Mouse (Mus musculus): ENCODE results near the gene Ric8b.

Gene Ric8b

DNA sequence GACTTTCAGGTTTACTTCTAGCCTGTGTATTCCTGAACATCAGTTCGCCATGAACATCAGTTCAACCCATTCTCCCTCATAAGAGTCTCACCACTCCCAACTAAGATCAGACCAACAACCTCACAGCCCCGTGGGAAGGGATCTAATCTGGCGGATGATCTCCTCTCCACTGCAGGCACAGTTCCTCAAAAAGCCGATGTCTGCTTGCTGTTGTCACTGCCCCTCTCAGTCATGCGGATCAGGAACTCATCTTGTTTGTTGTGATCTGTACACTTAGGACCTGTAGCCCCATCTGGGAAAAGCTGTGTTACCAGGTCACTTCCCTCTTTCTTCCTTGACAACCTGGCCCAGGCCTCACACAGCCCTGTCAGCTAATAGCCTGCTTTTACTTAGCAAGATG is 45.7 kb downstream of the Ric8b start:
- no peak for DNase-seq

DNA sequence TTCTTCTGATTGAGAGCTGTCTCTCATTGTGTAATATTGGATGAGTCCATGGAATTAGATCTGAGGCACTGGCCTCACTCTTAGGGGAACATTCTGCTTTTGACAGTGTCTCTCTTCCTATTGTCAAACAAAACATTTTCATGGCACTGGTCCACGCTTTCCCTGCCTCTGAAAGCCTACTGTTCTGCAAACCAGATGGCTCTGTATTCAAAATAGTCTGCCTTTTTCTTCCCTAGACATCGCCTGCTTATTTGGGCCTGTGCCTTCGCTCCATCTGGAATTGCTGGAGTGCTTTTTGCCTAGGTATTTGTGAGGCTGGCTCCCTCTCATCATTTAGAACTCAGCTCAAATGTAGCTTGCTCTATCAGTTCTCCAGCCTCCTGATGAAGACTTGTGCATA is 46.3 kb downstream of the Ric8b start:
- no peak for DNase-seq

- DNase-seq = no peak
These were observed 49.1 kb downstream of the Ric8b start for GRCm38 (mm10) chr10:84966542-84966941.

GRCm38 (mm10) chr10:84967645-84968044 is 50.2 kb downstream of the Ric8b start:
- peak in 1 of 2 experiments; percentile 12 for DNase-seq

GRCm38 (mm10) chr10:84968852-84969704 is 51.7 kb downstream of the Ric8b start:
- no peak for DNase-seq

GRCm38 (mm10) chr10:84975264-84975663 is 57.8 kb downstream of the Ric8b start:
- no peak for DNase-seq

GRCm38 (mm10) chr10:84976588-84977351 is 59.4 kb downstream of the Ric8b start:
- DNase-seq = peak in 1 of 2 experiments; percentile 19

GRCm38 (mm10) chr10:84980291-84980690 is 62.9 kb downstream of the Ric8b start:
- DNase-seq = no peak

DNA sequence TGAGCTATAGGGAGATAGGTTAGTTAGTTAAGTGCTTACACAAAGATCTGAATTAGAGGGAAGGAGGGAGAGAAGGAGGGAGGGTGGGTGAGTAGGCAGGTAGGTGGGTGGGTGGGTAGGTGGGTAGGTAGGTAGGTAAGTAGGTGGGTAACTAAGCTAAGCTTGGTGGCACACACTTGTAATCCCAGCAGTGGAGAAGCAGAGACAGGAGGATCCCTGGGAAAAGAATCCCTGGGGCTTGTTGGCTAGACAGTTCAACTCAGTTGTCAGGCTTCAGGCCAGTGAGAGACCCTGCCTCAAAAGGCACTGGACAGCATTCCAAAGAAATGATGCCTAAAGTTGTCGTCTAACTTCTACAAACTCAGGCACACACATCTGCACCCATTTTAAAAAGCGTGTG is 64.0 kb downstream of the Ric8b start:
- no peak for DNase-seq

DNA sequence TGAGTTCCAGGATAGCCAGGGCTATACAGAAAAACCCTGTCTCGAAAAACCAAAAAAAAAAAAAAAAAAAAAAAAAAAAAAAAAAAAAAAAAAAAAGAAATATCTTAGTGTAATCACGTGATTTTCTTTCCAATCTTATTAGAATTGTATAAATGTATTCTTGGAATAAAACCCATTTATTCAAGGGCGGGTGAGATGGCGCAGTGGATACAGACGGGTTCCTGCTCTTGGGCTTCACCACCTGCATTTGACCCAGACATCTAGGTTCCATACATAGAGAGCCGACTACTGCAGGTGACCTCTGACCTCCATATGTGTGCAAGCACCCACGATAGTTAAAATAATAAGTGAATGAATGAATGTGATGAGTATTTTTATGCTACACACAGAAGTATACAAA is 65.3 kb downstream of the Ric8b start:
- DNase-seq = no peak

- peak; percentile 59 to 61 for DNase-seq
These were observed 68.5 kb downstream of the Ric8b start for GRCm38 (mm10) chr10:84985956-84986355.

DNA sequence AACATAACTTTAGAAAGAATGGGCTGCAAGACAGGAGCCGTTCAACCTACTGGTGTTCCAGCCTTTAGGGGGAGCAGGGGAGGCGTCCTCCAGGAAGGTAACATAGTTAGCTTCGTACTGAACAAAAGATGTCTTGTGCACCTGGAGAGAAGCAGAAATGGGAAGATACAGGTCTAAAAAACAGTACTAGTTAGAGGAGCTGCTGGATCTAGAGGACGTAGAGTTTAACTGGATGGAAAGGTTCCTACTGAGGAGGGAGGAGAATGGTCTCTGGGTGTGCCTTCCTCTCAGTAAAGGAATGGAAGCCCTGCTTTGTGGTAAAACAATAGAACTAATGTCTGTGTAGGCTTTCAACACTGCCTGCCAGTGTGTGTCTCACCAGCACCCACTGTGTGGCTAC is 70.2 kb downstream of the Ric8b start:
- no peak for DNase-seq

DNA sequence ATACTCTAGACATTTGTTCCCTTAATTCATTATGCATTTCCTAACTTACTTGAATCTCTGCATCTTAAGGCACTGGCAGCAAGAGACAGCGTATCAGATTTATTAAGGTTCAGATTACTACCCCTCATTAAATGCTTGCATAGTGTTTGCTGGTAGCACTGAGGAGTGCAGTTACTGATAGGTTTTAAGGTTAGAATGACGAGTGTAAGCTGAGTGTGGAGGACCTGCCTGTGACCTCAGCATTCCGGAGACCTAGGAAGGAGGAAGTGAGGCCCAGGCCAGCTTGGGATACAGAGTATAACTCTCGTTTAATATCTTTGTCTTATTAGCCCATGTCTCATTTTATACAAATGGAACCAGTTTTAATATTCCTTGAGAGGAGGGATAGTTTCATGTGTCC is 71.2 kb downstream of the Ric8b start:
- no peak for DNase-seq

DNA sequence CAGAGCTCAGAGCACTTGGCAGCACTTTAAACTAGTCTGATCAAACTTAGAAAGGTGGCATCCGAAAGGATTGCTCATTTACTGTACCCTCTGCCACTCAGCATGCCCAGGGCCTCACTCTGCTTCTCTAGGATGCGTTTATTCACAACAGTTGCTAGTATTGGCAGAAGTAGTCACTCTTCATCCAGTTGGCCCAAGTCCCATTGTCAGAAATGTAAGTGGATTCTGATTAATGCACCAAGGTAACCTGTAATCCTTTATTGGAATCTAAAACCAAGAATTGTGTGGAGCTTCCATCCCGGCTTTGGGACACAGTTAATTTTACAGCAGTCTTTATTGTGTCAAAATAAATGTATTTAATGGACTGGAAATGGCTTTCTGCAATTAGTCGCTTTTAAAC is 76.9 kb downstream of the Ric8b start:
- no peak for DNase-seq

GRCm38 (mm10) chr10:84994971-84995370 is 77.6 kb downstream of the Ric8b start:
- DNase-seq = no peak

DNA sequence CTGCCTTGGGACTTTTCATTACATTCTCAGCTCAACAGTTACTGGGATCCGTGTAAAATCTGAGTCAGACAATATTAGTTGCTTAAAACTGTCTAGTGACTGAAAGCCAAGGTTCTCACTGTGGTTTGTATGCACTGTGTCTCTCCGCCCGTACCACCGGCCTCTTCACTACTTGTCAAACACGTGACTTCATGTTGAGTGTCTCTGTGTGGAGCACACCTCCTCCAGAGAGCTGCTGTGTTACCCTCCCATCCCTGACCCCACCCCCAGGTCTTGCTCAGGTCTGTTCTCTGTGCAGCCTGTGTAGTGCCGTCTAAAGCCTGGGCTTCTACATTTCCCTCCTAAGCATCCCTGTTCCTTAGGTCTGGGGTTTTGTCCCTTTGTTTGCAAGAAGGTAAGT is 79.0 kb downstream of the Ric8b start:
- DNase-seq = no peak

- no peak for DNase-seq
These were observed 80.3 kb downstream of the Ric8b start for GRCm38 (mm10) chr10:84997571-84998224.

DNA sequence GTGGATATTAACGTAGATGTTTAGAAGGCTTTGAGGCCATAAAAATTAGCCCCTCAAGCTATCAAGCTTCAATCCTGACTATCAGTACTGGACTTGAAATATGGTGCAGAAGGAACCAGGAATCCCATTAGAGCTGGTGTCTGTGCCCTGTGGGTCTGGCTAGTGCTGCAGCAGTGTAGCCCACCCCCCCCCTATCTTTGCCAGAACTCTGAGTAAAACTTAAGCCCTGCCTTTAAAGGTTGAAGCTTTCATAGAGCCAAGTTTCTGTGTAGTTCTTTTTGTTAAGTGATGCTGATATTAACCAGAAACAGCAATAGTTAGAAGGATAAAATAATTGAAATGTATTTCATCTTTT is 80.8 kb downstream of the Ric8b start:
- no peak for DNase-seq

GRCm38 (mm10) chr10:85001920-85002319 is 84.5 kb downstream of the Ric8b start:
- DNase-seq = peak; percentile 16 to 63

DNA sequence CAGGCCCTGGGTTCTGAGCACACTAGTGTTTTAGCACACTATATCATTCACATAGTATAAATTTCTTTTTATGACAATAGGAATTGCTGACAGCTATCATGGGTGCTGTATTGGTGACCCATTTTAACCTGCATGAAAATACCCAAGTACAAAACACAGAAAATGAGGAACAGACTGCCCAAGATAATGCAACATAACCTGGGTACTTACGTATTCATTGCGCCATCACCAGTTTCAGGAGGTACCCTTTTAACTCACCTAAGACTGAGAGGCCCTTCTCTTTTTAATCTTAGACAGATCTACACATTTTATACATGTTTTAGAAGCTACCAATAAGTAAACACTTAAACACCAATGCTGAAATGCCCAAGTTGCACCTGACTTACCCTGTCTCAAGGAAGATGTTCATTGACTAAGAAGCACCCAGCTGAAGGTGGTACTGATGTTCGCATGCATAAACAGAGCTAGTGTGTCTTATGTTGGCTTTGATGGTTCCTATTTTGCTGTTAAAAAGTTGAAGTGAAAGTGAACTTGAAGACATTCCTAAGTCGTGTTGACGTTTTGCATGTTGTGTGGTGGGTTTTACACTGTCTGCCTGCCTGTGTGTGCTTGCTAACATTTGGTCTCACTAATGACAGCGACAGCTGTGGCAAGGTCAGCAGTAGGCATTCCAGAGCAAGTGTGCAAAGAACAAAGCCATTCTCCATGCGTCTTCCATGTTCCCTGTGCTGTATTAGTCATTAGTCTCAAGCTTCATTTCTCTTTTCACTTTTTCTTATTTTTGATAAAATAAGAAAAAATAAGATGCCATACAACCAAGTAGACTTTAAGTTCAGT is 86.0 kb downstream of the Ric8b start:
- DNase-seq = no peak

- no peak for DNase-seq
These were observed 89.3 kb downstream of the Ric8b start for GRCm38 (mm10) chr10:85006573-85007310.

Data from lung, postnatal 4 days (tissue).